Mouse (Mus musculus) G1E-ER4 (cell line): ENCODE data around the gene Rwdd3. TPM values are rescaled to one million over a fixed set of nuclear protein-coding genes. Genes with fewer than 3 reads are reported as not detected.
A peak's percentile ranks its signal among the peaks of the same experiment; 100 is the strongest.

Experiments
- GATA1 ChIP-seq: IDR thresholded peaks from one replicate; pipeline ENCODE4 v1.8.0; 2012; ENCODE audit warnings: low read length, inconsistent platforms
- polyA plus RNA-seq: library from polyadenylated mRNA; stranded (reverse); fragments of >175 nt; gene quantifications from 2 replicates; pipeline ENCODE4 v1.2.3, GENCODE M21; 2012

Rwdd3 gene
- polyA plus RNA-seq = 0.60 and 0.78 TPM in 2 replicates

DNA sequence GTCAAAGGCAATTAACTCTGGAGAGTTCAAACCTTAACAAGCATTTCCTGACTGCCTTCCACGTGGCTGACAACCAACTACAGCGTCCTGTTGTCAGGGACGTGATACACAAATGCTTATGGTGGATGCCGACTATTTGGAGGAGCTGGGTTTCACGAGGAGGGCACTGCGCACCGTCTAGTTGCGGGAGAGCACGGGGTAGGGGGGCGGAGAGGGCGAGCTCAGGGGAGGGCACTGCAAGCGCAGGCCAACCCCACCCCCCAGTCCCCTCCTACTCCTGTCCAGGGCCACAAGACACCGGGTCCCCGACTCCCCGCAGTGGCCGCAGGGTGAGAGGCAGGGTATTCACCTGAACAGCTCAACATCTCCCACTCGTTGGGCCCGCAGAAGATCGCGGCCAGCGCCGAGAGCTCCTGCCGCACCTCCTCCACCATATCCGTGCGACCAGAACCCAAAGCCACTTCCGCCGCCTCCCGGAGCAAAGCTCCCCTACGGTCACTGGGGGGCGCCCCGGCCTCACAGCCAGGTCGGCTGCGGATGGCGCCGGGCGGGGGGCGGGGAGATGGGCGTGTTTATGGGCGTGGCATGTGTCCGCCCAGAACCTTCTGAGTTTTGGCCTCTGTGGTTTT lies at the start of gene Rwdd3:
Gene Rwdd3, minus strand, starts transcription at position 453 of the 629 bp plus-strand sequence.
- TF ChIP-seq GATA1 = no peak

DNA sequence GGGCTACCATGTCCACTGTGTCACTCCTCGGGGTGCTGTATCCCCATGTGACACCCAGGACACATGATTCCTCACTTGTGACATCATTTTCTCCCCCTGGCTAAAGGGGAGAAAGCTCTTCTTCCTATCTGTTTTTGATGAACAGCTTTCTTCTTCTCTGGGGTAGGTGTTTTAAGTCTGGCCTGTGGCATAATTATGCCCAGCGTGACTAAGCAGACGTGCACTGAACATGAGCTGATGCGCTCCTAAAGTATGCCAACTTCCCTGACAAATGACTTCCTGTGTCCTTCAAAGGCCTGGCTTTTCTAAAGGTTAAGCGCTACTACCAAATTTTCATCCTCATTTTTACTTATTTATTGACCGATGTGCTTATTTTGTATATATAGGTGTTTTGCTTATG lies 45.5 kb upstream of the Rwdd3 start:
- no peak for TF ChIP-seq GATA1

DNA sequence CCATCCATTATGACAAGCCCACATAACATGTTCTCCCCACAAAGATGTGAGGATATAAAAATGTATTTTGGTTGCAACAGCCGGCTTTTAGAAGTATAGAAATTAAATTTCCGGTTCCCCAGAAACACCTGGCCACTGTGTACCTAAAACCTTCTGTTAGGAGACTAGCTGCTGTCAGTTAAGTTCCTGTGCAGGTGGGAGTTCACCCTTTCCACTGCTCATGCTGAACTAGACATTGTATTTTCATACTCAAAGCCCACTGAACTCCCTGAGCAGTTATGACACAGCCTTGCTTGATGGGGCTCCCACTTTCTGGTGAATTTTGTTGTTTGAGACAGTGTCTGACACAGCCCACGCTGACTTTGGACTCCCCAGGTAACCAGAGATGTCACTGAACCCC lies 42.0 kb upstream of the Rwdd3 start:
- TF ChIP-seq GATA1 = no peak

DNA sequence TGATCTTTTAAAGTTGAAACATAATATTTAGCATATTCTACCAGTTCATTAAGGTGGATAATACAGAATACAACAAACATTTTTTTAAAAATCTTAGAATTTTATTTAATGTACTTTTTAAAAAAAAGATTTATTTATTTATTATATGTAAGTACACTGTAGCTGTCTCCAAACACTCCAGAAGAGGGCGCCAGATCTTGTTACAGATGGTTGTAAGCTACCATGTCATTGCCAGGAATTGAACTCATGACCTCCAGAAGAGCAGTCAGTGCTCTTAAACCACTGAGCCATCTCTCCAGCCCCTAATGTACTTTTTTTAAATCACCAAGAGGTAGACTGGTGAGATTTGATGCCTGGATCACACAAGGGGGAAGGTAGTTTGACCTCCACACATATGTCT lies 40.7 kb upstream of the Rwdd3 start:
- TF ChIP-seq GATA1 = no peak

DNA sequence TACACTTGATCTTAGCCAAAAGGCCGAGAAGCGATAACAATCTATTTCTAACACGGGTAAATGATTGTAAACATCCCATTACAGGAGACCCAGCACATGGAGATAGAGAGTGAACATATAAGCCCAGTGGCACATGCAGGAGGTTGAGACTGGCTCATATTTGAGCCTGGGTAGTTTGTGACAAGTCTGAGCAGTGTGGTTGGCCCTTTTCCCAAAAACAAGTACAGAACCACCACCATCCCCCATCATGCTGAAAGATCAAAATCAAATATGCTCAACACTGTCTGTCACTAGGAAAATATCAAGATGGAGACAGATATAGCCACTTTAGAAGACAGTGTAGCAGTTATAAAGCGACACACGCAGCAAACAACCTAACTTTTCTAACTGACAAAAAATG lies 37.5 kb upstream of the Rwdd3 start:
- no peak for TF ChIP-seq GATA1

DNA sequence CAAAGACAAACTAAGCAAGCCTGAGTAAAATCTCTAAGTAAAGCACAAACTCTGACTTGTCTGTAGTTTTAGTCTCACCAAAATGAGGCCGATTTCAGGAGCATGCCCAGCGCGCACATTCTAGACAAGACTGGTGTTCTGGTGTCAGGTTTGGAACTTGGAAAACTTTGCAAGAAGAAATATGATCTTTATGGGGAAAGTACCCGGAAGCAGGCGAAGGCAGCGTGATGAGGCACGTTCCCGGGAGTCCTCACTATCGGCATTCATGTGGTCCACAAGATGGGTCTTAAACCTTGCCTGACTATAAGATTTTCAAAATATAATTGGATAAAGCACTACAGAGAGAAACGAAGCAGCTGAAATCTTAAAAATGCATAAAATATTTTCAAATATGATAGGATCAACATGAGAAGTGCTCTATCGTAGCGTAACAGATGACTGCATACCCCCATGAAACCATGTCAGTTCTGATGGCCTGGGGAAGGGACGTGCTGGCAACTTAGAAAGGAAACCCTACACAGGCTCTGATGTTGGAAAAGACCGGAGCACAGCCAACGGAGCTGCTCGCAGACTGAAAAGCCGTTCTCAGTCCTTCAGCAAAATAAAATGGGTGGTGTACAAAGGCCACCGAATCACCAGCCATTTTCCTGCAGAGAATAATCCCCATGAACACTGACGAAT lies 34.8 kb upstream of the Rwdd3 start:
- TF ChIP-seq GATA1 = no peak

DNA sequence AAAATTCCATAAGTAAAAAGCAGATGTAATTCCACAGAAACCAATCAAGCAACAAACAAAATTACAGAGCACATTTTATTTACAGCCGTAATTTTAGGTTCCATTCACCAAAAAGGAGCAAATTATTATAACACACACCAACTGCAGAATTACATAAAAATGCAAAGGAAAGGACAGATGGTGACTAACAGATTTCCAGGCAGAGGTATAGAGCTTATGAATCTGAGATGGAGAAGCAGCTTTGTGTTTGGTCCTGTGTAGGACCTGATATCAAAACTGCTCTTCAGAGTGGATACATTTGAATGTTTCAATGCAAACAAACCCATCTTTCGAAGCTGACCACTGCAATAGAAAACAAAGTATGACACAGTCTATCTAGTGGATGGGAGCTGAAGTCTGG lies 31.1 kb upstream of the Rwdd3 start:
- TF ChIP-seq GATA1 = no peak

DNA sequence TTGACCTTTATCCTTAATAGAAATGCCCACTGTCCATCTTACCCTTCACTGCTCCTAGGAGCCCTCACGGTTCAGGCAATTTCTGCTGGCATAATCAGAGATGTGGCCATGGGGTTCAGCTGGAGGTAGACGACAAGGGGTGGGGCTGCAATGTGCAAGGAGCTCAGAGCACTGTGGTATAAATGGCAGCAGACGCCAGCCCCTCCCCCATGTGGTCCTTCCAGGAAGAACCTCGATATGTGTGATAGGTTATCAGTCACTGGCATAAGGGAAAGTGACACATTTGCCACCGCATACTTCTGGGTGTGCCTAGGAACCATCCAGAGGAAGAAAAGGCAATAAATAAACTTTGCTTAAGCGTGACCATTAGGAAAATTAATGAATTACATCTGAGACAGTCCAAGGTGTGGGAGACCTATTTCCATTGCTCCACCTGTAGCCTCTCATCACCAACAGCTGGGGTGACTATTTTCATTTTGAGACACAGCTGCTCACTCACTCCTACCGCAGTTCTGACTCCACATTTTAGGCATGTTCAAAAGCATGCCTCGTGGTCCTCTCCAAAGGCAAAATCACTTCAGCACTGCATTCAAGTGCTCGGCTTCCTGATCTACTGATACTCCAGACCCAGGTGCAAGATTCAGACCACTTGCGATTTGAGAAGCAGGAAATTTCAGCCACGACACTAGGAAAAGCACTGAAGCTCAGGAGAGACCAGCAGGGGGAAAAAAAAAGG lies 29.7 kb upstream of the Rwdd3 start:
- TF ChIP-seq GATA1 = peak; percentile 84

DNA sequence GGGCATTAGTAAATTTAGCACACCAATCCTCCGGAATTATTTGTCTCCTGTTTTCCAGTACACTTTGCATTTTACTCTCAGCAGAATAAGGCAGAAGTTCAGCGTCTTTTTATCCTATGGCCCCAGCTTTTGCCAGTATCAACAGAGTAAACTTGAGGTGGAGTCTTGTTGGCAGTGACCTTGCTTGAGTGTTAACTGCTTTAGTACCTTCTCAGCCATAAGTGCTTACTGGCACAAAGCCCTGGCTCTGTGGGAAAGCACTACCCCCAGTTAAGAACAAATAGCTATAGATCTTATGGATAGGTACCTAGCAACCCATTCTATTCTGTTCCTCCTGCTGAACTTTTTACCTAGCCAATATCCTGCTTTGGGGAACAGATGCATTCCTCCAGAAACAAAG lies 17.7 kb upstream of the Rwdd3 start:
- TF ChIP-seq GATA1 = no peak

DNA sequence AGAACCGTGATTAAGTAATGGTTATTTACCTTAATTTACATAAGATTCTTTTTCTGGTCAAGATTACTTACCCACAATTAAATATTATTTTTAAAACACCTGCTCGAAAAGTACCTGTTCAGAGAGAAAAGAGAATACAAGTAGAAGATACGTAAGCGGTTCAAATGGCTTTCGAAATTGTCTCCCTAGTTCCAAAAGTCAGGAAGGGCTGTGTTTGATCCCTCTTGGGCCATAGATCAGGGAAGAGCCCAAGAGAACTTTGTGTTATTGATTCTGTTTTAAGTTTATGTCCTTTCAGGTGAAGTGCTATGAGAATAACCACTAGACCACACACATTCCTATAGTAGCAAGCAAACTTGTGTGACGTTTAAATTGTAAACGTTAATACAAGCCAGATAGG lies 16.0 kb upstream of the Rwdd3 start:
- TF ChIP-seq GATA1 = no peak

DNA sequence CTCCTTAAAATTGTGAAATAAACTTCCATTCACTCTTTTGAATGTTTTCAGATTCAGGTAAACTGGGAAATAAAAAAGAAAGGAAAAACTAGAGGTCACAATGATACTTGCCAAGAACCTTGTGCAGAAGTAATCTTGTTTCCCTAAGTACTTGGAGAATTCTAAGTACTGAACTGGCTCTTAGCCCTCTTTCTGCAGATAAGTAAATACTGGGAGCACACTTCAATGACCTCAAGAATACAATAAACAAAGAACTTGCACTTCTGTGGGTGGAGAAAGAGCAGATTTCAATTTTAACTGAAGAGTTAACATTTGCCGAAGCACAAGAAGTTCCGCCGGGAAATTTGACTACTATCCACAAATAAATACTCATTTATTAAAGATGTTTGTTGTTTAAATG lies 15.4 kb upstream of the Rwdd3 start:
- no peak for TF ChIP-seq GATA1

DNA sequence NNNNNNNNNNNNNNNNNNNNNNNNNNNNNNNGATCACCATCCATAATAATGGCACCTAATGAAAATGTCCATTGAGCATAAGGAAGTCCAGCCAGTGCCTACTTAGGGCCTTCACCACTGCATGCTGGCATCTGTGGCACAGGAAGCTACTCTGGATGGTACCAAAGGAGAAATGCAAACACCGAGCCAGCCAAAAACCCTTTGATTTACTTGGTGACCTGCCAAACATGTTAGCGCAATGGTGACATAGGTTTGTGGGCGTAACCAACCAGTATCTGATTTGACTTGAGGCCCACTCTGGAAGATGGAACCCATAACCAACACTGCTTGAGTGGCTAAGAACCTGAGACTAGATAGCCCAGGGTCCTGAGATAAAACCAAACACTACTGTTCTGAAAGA lies 13.7 kb upstream of the Rwdd3 start:
- no peak for TF ChIP-seq GATA1

DNA sequence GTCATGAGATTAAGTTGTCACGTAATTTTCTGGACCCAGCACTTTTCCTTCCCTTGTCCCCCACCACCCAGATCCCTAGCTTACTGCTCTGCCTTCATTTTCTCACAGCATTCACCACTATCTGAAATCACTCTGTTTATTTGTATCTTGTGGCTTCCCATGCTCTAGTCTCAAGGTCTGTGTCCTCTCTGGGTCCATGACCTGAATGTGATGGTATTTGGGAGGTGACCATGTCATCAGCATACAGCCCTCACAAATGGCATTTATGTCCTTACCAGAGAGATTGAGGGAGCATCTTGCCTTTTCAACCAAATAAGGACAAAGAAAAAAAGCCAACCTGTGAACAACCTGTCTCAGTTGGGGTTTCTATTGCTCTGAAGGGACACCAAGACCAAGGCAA lies 4.5 kb upstream of the Rwdd3 start:
- TF ChIP-seq GATA1 = no peak

DNA sequence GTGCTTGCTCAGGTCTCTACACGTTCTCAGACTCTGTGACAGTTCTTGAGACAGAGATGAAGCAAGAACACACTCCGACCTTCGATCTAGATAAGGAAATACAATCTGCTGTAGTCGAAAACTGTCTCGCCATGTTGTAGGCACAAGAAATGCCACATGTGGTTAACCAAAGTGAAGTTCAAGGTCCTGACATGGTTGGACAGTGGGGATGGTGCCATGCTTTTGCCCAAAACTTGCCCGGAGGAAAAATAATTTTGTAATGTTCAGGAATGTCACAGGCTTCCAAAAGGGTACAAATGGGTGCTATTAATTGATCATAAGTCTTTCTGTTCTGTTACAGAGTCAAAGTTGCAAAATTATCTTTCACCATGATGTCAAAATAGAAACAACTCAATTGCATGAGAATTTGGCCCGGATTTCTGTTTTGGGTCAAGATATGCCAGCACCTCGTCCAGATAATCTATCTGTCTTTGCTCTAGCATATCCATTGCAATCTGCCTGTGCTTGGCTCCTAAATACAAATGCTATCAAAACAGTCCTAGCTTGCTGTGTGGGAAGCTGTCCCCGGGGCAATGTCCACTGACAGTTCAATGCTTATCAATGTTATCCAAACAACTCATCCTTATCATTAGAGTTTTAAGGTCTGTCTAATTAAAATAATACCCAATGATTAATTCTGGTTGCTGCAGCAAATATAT lies 2.9 kb upstream of the Rwdd3 start:
- TF ChIP-seq GATA1 = no peak

DNA sequence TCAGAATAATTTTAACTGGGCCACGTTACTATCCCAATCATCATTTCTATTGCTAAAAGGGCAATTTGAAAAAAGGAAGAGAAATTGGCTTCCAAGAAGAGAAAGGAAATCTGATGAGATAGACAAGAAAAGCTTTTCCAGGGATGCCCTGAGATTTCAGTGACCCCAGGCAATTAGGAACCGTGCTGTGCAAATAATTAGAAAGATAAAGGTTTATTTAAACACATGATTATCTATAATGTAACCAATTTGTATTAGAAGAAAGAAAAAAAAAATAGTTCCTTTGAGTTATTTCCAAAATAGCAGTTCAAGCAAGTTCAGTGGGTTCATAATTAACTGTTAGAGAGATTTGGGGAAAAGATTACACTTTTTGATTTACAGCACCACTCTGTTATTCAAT lies 1.2 kb upstream of the Rwdd3 start:
- TF ChIP-seq GATA1 = no peak

DNA sequence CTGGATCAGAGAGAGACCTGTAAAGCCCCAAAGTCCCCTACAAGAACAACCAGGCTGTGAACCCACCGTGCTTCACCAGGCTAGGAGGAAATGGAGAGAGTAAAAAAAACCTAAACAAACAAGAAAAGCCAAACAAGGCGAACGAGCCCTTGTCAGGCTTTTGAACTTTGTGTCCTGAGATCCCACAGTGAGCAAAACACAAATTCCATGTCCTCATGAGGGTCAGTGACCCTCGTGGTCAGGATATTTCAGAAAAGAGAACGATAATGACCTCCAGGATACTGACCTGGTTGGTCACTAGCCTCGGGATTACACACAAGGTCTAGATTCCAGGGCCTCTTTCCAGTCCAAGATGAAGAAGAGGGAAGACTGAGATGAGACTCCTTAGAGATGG lies 374 bp upstream of the Rwdd3 start:
- TF ChIP-seq GATA1 = no peak
